8 mouse cellular contexts compared by ENCODE assay signal in the genomic region with DNA sequence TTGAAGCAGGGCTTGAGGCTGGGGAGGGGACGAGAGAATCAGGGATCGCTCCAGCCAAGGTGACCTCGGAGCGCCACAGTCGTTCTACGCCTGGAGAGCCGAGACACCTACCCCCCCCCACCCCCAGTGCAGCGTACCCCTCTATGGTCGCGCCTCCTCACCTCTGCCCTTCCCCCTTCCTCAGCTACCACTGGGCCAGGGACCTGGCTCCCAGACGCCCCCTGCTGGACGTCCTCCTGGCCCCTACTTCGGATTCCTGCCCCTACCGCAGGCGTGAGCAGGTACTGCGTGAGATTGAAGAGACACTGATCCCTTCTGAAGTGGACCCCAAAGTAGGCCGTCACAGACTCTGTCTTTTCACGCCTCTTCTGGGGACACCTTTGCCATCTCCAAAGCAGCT. TPM values are rescaled to one million over a fixed set of nuclear protein-coding genes. Genes with fewer than 3 reads are reported as not detected.
DNase-seq lines count a peak whose midpoint lies in the region; ATAC-seq and TF ChIP-seq lines count a peak whose summit lies in the region.

No protein-coding gene starts in this region.

- DNase-seq in CH12.LX (ENCODE audit: extremely low read depth) = peak; percentile 88
- DNase-seq in c-Kit-positive CD71-negative TER-119-negative erythroid progenitor cells, embryonic 14.5 days (ENCODE audit: low read depth) = peak; percentile 69
- peak; percentile 86 for DNase-seq in heart, postnatal 4 days
- DNase-seq in layer of hippocampus, adult 2 months (ENCODE audit: low spot score in 2 of 2) = peak in 1 of 2 experiments; percentile 89
- peak; percentile 75 for DNase-seq in ovary, postnatal 36 days (ENCODE audit: low spot score)
- DNase-seq in thymus, postnatal 36 days = peak; percentile 78 to 80

- 0% methylated on average over 18 of the region's 18 CpGs for whole genome bisulfite sequencing in forebrain, embryonic 13.5 days
- WGBS in lung, embryonic 16.5 days = 1% methylated on average over 17 of the region's 18 CpGs

- TF ChIP-seq POLR2A in CH12.LX (IDR thresholded peaks at IDR 0.05; ENCODE audit: low read depth, low read length) = no peak

- in situ Hi-C loops in CH12.LX (cut with MboI; ENCODE audit: low pct_ligation_motif_present, low pct_unique_long_range_greater_than_20kb, low sequenced_read_pairs) = loop anchor here (5.0 kb wide), 1 partner anchor 47 kb away; no protein-coding TSS in a partner anchor

- H3K36me3 ChIP-seq in CH12.LX (replicated peaks in 1 of 2; ENCODE audit: control insufficient read depth in 1 of 2, insufficient read depth in 1 of 2, low read length in 1 of 2) = no peaks in the 10 kb centered on the region
- no peaks in the 10 kb centered on the region for H3K36me3 ChIP-seq in forebrain, embryonic 13.5 days (ENCODE audit: poor library complexity, severe bottlenecking)
- H3K36me3 ChIP-seq in lung, embryonic 16.5 days (ENCODE audit: control insufficient read depth, insufficient read depth, low read length) = no peaks in the 10 kb centered on the region

- H3K79me2 ChIP-seq in CH12.LX (replicated peaks; ENCODE audit: control insufficient read depth, extremely low read depth, insufficient read depth, poor library complexity, severe bottlenecking) = no peaks in the 10 kb centered on the region

- H3K4me1 ChIP-seq in CH12.LX (ENCODE audit: control insufficient read depth in 1 of 2, insufficient read depth in 2 of 2) = peaks cover 5 to 10% of the 10 kb centered on the region in 2 experiments; a peak in 2 of 4 replicates
- peaks cover 70% of the 10 kb centered on the region for H3K4me1 ChIP-seq in forebrain, embryonic 13.5 days
- peaks cover 19% of the 10 kb centered on the region for H3K4me1 ChIP-seq in lung, embryonic 16.5 days (replicated peaks; ENCODE audit: control insufficient read depth, insufficient read depth, low read length)

- peak; percentile 65 for TF ChIP-seq RAD21 in CH12.LX (IDR thresholded peaks at IDR 0.05; ENCODE audit: low read depth, low read length)

- peaks cover 97% of the 10 kb centered on the region for H3K27me3 ChIP-seq in CH12.LX (replicated peaks)
- no peaks in the 10 kb centered on the region for H3K27me3 ChIP-seq in forebrain, embryonic 13.5 days
- peaks cover 36% of the 10 kb centered on the region for H3K27me3 ChIP-seq in lung, embryonic 16.5 days (ENCODE audit: control insufficient read depth, insufficient read depth, low read depth, low read length)

- no peak overlapping the region for H3K27ac ChIP-seq in CH12.LX (ENCODE audit: insufficient read depth, low read depth)
- peak overlapping the region; percentile 97 for H3K27ac ChIP-seq in forebrain, embryonic 13.5 days
- peak overlapping the region; percentile 97 for H3K27ac ChIP-seq in layer of hippocampus, adult 2 months
- H3K27ac ChIP-seq in lung, embryonic 16.5 days (ENCODE audit: low read length) = peak overlapping the region; percentile 91

- H3K4me3 ChIP-seq in CH12.LX (replicated peaks in 1 of 3; ENCODE audit: low read depth in 2 of 3, low read length in 2 of 3, poor library complexity in 1 of 3) = peak overlapping the region; percentile 43 to 58 (median 47)
- H3K4me3 ChIP-seq in forebrain, embryonic 13.5 days = peak overlapping the region; percentile 68
- H3K4me3 ChIP-seq in layer of hippocampus, adult 2 months = peak overlapping the region; percentile 59
- H3K4me3 ChIP-seq in lung, embryonic 16.5 days (ENCODE audit: low read length) = peak overlapping the region; percentile 72

- peak; percentile 67 to 98 for TF ChIP-seq CTCF in CH12.LX (conservative IDR thresholded peaks at IDR 0.05 in 1 of 2, IDR thresholded peaks at IDR 0.05 in 1 of 2; ENCODE audit: low read depth in 2 of 2, low read length in 2 of 2)
- TF ChIP-seq CTCF in layer of hippocampus, adult 2 months (conservative IDR thresholded peaks at IDR 0.05) = peak; percentile 82

- peak overlapping the region; percentile 45 for H3K9ac ChIP-seq in CH12.LX (ENCODE audit: insufficient read depth, low read depth)
- peak overlapping the region; percentile 90 for H3K9ac ChIP-seq in forebrain, embryonic 13.5 days
- peak overlapping the region; percentile 72 for H3K9ac ChIP-seq in lung, embryonic 16.5 days (ENCODE audit: low read length)

- H3K4me2 ChIP-seq in CH12.LX (ENCODE audit: insufficient read depth, low read depth, poor library complexity, severe bottlenecking) = peak overlapping the region; percentile 99
- H3K4me2 ChIP-seq in forebrain, embryonic 13.5 days = peak overlapping the region; percentile 79
- H3K4me2 ChIP-seq in lung, embryonic 16.5 days (ENCODE audit: low read depth, low read length) = peak overlapping the region; percentile 98

- ATAC-seq in forebrain, embryonic 13.5 days = peak; percentile 66
- peak; percentile 74 for ATAC-seq in lung, embryonic 16.5 days (ENCODE audit: low read depth)

- no peaks in the 10 kb centered on the region for H3K9me3 ChIP-seq in CH12.LX (replicated peaks; ENCODE audit: low read length)
- no peaks in the 10 kb centered on the region for H3K9me3 ChIP-seq in forebrain, embryonic 13.5 days (replicated peaks)
- H3K9me3 ChIP-seq in lung, embryonic 16.5 days (ENCODE audit: control insufficient read depth, low read length) = no peaks in the 10 kb centered on the region

- dilution Hi-C loops in CH12.LX (cut with MboI; ENCODE audit: extremely low pct_ligation_motif_present, extremely low pct_unique_long_range_greater_than_20kb, low sequenced_read_pairs) = no loop called here

- TF ChIP-seq EP300 in CH12.LX (IDR thresholded peaks at IDR 0.05; ENCODE audit: low read length) = no peak

TF ChIP-seq in CH12.LX, 34 proteins besides CTCF, POLR2A, EP300 and RAD21 (continues in another document):
- TF ChIP-seq E2F4 (IDR thresholded peaks at IDR 0.05; ENCODE audit: insufficient replicate concordance, low read depth, low read length) (no peak), MEF2A (IDR thresholded peaks at IDR 0.05; ENCODE audit: borderline replicate concordance, low read depth, low read length) (no peak), MAX (IDR thresholded peaks at IDR 0.05; ENCODE audit: low read length) (0 out of 2 replicates have a peak, but pooled peaks have one; percentile 24), POLR2AphosphoS2 (IDR thresholded peaks at IDR 0.05; ENCODE audit: low read depth, low read length) (no peak), GABPA (IDR thresholded peaks at IDR 0.05; ENCODE audit: insufficient replicate concordance, low read depth, low read length) (no peak), ZNF384 (IDR thresholded peaks at IDR 0.05; ENCODE audit: low read depth, low read length) (no peak), ETS1 (conservative IDR thresholded peaks at IDR 0.05; ENCODE audit: low read depth, low read length) (no peak), SMC3 (IDR thresholded peaks at IDR 0.05; ENCODE audit: low read depth, low read length) (peak; percentile 95), MAZ (IDR thresholded peaks at IDR 0.05; ENCODE audit: low read depth, low read length) (no peak; the same call in none of the 2 replicates), MXI1 (IDR thresholded peaks at IDR 0.05; ENCODE audit: low read depth, low read length) (no peak), CHD1 (IDR thresholded peaks at IDR 0.05; ENCODE audit: low read depth, low read length) (no peak), JUND (conservative IDR thresholded peaks at IDR 0.05; ENCODE audit: low read depth, low read length) (no peak), MAFK (IDR thresholded peaks at IDR 0.05; ENCODE audit: insufficient replicate concordance, low read length) (no peak), USF2 (conservative IDR thresholded peaks at IDR 0.05; ENCODE audit: low read depth, low read length) (no peak), RCOR1 (conservative IDR thresholded peaks at IDR 0.05; ENCODE audit: low read depth, low read length) (no peak), BHLHE40 (IDR thresholded peaks at IDR 0.05; ENCODE audit: low read depth, low read length) (no peak), KAT2A (IDR thresholded peaks at IDR 0.05; ENCODE audit: insufficient replicate concordance, low read length) (no peak), PAX5 (IDR thresholded peaks at IDR 0.05; ENCODE audit: low read length) (no peak), HCFC1 (IDR thresholded peaks at IDR 0.05; ENCODE audit: low read depth, low read length) (peak; percentile 19; the same call in 1 of the 2 replicates), USF1 (IDR thresholded peaks at IDR 0.05; ENCODE audit: low read depth, low read length) (no peak), IRF4 (IDR thresholded peaks at IDR 0.05; ENCODE audit: low read depth, low read length) (peak; percentile 56; the same call in 1 of the 2 replicates), ELF1 (IDR thresholded peaks at IDR 0.05; ENCODE audit: low read depth, low read length) (no peak), CHD2 (IDR thresholded peaks at IDR 0.05; ENCODE audit: low read length) (peak; percentile 88), MYC (IDR thresholded peaks at IDR 0.05; ENCODE audit: low read depth, low read length) (no peak), SIN3A (IDR thresholded peaks at IDR 0.05; ENCODE audit: low read length) (no peak), UBTF (IDR thresholded peaks at IDR 0.05; ENCODE audit: low read depth, low read length) (0 out of 2 replicates have a peak, but pooled peaks have one; percentile 9), NELFE (IDR thresholded peaks at IDR 0.05; ENCODE audit: low read depth, low read length) (no peak), ZMIZ1 (IDR thresholded peaks at IDR 0.05; ENCODE audit: low read depth, low read length) (no peak), ZC3H11A (IDR thresholded peaks at IDR 0.05; ENCODE audit: low read depth, low read length) (no peak; the same call in 1 of the 2 replicates), NRF1 (IDR thresholded peaks at IDR 0.05; ENCODE audit: low read depth, low read length) (peak; percentile 52), ZKSCAN1 (IDR thresholded peaks at IDR 0.05; ENCODE audit: borderline replicate concordance, low read depth, low read length) (no peak)

RNA-seq across cellular contexts. Expression of a gene that starts 0.3 kb away (rescaled TPM):
- total RNA-seq in CH12.LX (2012; rRNA removed) = 0.08 TPM in 2 replicates
- total RNA-seq in CH12.LX (2014; rRNA removed) = not detected in 2 replicates
- 0.09 and 0.12 TPM in 2 replicates for polyA plus RNA-seq in CH12.LX (2012; ENCODE audit: insufficient read length, low read depth)
- 5.6 and 6.4 TPM in 2 replicates for polyA plus RNA-seq in forebrain, embryonic 13.5 days (2015; fragmentation: Nextera tagmentation; extraction: Ambion mirVana)
- total RNA-seq in heart, postnatal 4 days (2021) = under 1 TPM; 0.12 to 0.23 TPM
- total RNA-seq in layer of hippocampus, adult 2 months (2021) = 100 to 1,000 TPM; 226 to 232 TPM
- 0.70 and 0.83 TPM in 2 replicates for polyA plus RNA-seq in lung, embryonic 16.5 days (2015; fragmentation: Nextera tagmentation; extraction: Ambion mirVana)

RNA-seq across cellular contexts. Expression of a gene that starts 53.9 kb away (rescaled TPM):
- total RNA-seq in CH12.LX (2012; rRNA removed) (4.2 and 5.0 TPM in 2 replicates), CH12.LX (2014; rRNA removed) (1.7 and 2.1 TPM in 2 replicates)
- polyA plus RNA-seq in CH12.LX (2012; ENCODE audit: insufficient read length, low read depth) = 8.3 and 8.4 TPM in 2 replicates
- 3.5 and 3.9 TPM in 2 replicates for polyA plus RNA-seq in forebrain, embryonic 13.5 days (2015; fragmentation: Nextera tagmentation; extraction: Ambion mirVana)
- 1 to 10 TPM; 1.4 TPM for total RNA-seq in heart, postnatal 4 days (2021)
- 10 to 100 TPM; 34.1 to 35.1 TPM for total RNA-seq in layer of hippocampus, adult 2 months (2021)
- polyA plus RNA-seq in lung, embryonic 16.5 days (2015; fragmentation: Nextera tagmentation; extraction: Ambion mirVana) = 1.1 and 2.1 TPM in 2 replicates

Comparison
In these comparisons a context has a peak if more than half of its experiments do, and no peak if none do; other contexts are left out.
1. RNA of a gene that starts 0.3 kb away (total RNA-seq): 226 to 232 TPM in layer of hippocampus, adult 2 months; 0.12 to 0.23 TPM in heart, postnatal 4 days and 0.08 TPM in CH12.LX; every median in the first group is over 100 times any median in the second.
2. RNA of a gene that starts 53.9 kb away (total RNA-seq): 34.1 to 35.1 TPM in layer of hippocampus, adult 2 months; 1.7 to 5.0 TPM in CH12.LX and 1.4 TPM in heart, postnatal 4 days; every median in the first group is over 4 times any median in the second.
3. Peak in every context shown above with its lines, with median percentiles within 50 percentile points of each other: H3K4me2 ChIP-seq, H3K4me3 ChIP-seq and H3K9ac ChIP-seq.